Mouse (Mus musculus) cortical plate, adult 2 months (tissue): Measurements from ENCODE around the gene Phf21a.

ENCODE experiments used
- CTCF ChIP-seq: fragments of 200-500 bp; IDR thresholded peaks from 2 replicates; pipeline ENCODE4 v1.5.1; 2011; ENCODE audit warnings: mild to moderate bottlenecking, control low read depth, low read length; ENCODE audit not compliant: insufficient read depth; ENCODE audit errors: extremely low read depth
- POLR2A ChIP-seq: fragments of 200-500 bp; IDR thresholded peaks from 2 replicates; pipeline ENCODE4 v1.6.1; 2011; ENCODE audit warnings: mild to moderate bottlenecking, low read length, control low read depth; ENCODE audit not compliant: insufficient read depth; ENCODE audit errors: extremely low read depth

- TF ChIP-seq CTCF, result peak; percentile 59
- TF ChIP-seq POLR2A, result no peak
Observed at GRCm38 (mm10) chr2:92330840-92331239, 237.9 kb downstream of the Phf21a start.
